Mouse (Mus musculus): ENCODE results near the gene Lama1.

The Lama1 gene

GRCm38 (mm10) chr17:67722578-67722977 lies 25.5 kb downstream of the Lama1 start:
- no peak for DNase-seq

- peak; percentile 24 to 29 for DNase-seq
Measured at GRCm38 (mm10) chr17:67723175-67724067, 26.4 kb downstream of the Lama1 start.

- DNase-seq = no peak
Measured at GRCm38 (mm10) chr17:67726601-67727000, 29.5 kb downstream of the Lama1 start.

GRCm38 (mm10) chr17:67728751-67729150 lies 31.7 kb downstream of the Lama1 start:
- DNase-seq = no peak

- no peak for DNase-seq
Measured at GRCm38 (mm10) chr17:67731096-67731495, 34.0 kb downstream of the Lama1 start.

- DNase-seq = no peak
Measured at GRCm38 (mm10) chr17:67731964-67732363, 34.9 kb downstream of the Lama1 start.

- DNase-seq = no peak
Measured at GRCm38 (mm10) chr17:67733516-67733915, 36.5 kb downstream of the Lama1 start.

GRCm38 (mm10) chr17:67735722-67736121 lies 38.7 kb downstream of the Lama1 start:
- no peak for DNase-seq

GRCm38 (mm10) chr17:67741229-67741628 lies 44.2 kb downstream of the Lama1 start:
- DNase-seq = peak in 1 of 2 experiments; percentile 5

- DNase-seq = peak in 1 of 2 experiments; percentile 13
Measured at GRCm38 (mm10) chr17:67764167-67764871, 67.3 kb downstream of the Lama1 start.

GRCm38 (mm10) chr17:67773608-67774007 lies 76.5 kb downstream of the Lama1 start:
- DNase-seq = no peak

- peak; percentile 61 to 63 for DNase-seq
Measured at GRCm38 (mm10) chr17:67776764-67777163, 79.7 kb downstream of the Lama1 start.

GRCm38 (mm10) chr17:67779812-67780211 lies 82.8 kb downstream of the Lama1 start:
- peak; percentile 63 to 66 for DNase-seq

- DNase-seq = no peak
Measured at GRCm38 (mm10) chr17:67791091-67791490, 94.0 kb downstream of the Lama1 start.

GRCm38 (mm10) chr17:67809171-67809570 lies 112.1 kb downstream of the Lama1 start:
- DNase-seq = no peak

- no peak for DNase-seq
Measured at GRCm38 (mm10) chr17:67813666-67814065, 116.6 kb downstream of the Lama1 start.

- DNase-seq = no peak
Measured at GRCm38 (mm10) chr17:67815720-67816119, 118.7 kb downstream of the Lama1 start.

- no peak for DNase-seq
Measured at GRCm38 (mm10) chr17:67816916-67817315, 119.9 kb downstream of the Lama1 start.

- no peak for DNase-seq
Measured at GRCm38 (mm10) chr17:67827431-67827830, 130.4 kb downstream of the Lama1 start.

- no peak for DNase-seq
Measured at GRCm38 (mm10) chr17:67836146-67836895, 139.3 kb downstream of the Lama1 start.

GRCm38 (mm10) chr17:67837351-67838090 lies 140.5 kb downstream of the Lama1 start:
- peak; percentile 87 to 90 for DNase-seq

- DNase-seq = no peak
Measured at GRCm38 (mm10) chr17:67838948-67839347, 141.9 kb downstream of the Lama1 start.
